Mouse (Mus musculus): ENCODE data around the gene 4930544D05Rik.

Gene 4930544D05Rik

GRCm38 (mm10) chr11:70643051-70643450 lies 27.4 kb downstream of the 4930544D05Rik start:
- no peak for DNase-seq (ENCODE audit: low read depth, low spot score)

DNA sequence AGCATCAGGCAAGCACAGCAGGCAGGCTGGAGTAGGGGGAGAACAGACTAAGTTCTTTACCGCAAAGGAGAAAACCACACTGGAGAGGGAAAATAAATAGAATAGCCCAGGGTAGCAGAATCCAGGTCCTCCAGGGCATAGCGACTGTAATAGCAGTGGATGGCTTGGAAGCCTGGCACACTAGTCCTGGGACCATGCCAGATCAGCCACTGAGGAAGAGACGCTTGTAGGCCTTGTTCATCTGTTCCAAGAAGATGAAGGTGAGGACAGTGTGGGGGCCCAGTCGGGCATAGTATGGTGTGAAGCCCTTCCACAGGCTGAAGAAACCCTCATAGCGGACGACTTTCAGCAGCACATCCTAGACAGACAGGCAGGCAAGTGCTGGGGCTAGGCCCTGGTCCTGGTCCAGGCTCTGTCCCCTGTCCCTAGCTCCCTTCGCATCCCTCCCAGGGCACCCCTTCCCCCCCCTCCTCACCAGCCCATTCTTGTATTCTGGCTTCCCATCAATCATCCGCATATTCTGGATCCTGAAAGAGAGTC lies 29.0 kb downstream of the 4930544D05Rik start:
- DNase-seq (ENCODE audit: low read depth, low spot score) = no peak

DNA sequence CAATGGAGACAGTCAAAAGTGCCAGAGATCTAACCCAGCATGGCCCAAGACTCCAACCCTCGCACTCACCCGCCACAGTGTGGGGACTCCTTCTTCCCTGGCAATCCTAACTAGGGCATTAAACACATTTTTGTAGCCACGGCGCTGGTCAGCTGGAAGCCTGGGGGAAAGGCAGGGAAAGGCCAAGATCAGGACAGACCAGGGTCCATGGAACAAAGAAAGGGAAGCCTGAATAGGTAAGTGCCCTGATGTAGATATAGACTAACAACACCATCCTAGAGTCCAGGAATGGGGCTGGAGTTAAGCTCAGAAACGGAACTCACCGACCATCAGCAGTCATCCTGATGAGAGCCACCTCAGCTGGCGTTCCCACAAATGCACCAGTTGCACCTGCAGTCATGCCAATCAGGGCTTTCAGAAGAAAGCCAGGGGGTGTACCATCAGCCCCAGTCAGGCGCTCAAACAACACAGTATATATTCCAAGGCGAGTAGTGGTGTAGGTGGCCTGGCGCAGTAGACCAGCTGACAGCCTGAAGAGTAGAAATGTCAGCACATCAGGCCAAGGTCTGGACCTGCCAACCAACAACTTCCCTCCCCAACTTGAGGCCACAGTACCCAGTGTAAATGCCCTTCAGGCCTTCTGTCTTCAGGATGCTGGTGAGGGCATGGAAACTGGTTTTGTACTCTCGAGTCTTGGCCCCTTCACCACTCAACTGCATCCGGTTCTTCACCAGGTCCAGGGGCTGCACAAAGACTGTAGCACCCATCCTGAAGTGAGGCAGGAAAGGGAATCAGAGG lies 30.0 kb downstream of the 4930544D05Rik start:
- no peak for DNase-seq (ENCODE audit: low read depth, low spot score)

DNA sequence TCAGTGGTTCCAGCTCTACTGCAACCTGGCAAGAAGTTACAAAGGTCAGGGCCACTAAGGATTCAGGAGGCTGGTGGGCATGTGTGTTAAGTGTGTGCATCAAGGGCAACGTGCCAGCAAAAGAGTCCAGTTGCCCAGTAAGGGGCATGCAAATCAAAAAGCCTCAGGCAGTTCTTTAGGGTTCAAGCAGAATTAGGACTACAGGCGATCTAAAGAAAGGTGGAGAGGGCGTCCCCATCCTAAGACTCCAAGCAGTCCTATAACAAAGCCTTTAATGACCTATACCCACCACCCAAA lies 30.6 kb downstream of the 4930544D05Rik start:
- DNase-seq (ENCODE audit: low read depth, low spot score) = no peak

DNA sequence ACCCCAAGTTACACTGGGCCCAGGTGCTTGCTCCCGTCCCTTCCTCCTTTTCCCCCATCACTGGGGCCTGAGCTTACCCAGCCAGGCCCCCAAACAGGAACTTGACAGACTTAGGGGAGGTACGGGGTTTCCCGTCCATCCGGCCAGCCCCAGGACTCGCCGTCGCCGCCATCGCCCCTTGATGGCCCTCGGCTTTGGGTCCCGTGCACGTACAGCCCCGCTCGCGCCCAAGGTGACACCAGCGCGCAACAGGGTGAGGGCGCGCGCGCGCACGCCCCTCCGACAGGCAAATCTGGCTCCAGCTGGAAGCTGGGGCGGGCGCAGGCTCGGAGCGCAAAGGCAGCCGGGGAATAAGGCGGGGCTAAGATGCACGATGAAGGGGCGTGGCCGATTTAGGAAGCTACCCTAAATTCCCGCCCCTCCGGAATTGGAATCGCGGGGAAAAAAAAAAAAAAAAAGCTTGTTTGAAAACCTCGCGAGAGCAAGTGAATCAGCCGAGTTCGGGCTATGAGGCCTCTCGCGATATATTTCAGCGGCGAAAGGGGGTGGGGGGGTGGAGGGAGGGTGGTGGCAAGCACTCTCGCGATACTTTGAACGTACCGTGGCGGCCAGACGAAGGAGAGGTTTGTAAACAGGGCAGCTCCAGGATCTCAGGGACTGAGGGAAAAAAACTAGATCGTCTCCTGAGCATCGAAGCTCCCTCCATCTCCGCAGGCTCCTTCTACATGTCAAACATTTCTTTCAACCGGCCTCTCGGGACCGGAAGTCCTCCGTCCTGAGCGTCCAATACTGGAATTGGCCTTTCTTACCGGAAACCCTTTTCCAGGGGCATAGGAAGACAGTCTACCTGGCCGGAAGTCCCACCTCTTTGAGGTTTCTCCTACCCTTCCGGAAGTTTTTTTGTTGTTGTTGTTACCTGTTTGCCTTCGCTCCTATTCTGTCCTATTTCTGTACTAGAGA lies 31.3 kb downstream of the 4930544D05Rik start, which contains the start of the genes Rnf167 and Slc25a11:
Gene Rnf167 (plus strand): TSS at position 545 of the 960 bp plus-strand sequence.
Gene Slc25a11 (minus strand): TSS at position 789 of the 960 bp plus-strand sequence.
- DNase-seq (ENCODE audit: low read depth, low spot score) = peak; percentile 99

DNA sequence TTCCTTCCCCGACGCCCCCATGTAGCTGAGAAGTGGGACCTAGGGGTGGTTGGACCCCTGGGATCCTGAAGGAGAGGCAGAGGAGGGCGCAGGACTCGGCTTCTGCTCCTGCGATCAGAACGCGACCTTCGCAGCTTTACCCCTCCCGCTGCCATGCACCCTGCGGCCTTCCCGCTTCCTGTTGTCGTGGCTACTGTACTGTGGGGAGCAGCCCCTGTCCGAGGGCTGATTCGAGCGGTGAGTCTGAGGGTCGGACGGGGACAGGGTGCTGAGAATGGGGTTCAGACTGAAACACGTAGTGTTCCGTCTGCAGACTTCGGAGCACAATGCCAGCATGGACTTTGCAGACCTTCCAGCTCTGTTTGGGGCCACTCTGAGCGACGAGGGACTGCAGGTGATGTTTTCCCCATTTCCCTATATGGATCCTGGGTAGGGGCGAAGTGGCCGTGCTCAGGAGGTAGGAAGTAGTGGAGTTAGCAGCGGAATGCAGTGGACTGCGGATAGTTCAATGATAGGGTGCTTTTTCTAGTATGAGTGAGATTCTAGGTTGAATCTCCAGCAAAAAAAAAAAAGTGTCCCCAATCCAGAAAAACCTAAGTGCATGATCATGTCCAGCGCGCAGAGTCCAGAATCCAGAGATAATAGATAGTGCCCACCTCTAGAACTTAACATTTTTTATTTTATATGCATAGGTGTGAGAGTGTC lies 32.2 kb downstream of the 4930544D05Rik start:
- DNase-seq (ENCODE audit: low read depth, low spot score) = no peak

- no peak for DNase-seq (ENCODE audit: low read depth, low spot score)
Measured at GRCm38 (mm10) chr11:70648512-70648911, 32.9 kb downstream of the 4930544D05Rik start.

- no peak for DNase-seq (ENCODE audit: low read depth, low spot score)
Measured at GRCm38 (mm10) chr11:70649185-70649734, 33.6 kb downstream of the 4930544D05Rik start.

GRCm38 (mm10) chr11:70650322-70651175 lies 34.9 kb downstream of the 4930544D05Rik start:
- DNase-seq (ENCODE audit: low read depth, low spot score) = no peak

- no peak for DNase-seq (ENCODE audit: low read depth, low spot score)
Measured at GRCm38 (mm10) chr11:70651391-70651790, 35.7 kb downstream of the 4930544D05Rik start.

GRCm38 (mm10) chr11:70652029-70652883 lies 36.6 kb downstream of the 4930544D05Rik start:
- no peak for DNase-seq (ENCODE audit: low read depth, low spot score)

DNA sequence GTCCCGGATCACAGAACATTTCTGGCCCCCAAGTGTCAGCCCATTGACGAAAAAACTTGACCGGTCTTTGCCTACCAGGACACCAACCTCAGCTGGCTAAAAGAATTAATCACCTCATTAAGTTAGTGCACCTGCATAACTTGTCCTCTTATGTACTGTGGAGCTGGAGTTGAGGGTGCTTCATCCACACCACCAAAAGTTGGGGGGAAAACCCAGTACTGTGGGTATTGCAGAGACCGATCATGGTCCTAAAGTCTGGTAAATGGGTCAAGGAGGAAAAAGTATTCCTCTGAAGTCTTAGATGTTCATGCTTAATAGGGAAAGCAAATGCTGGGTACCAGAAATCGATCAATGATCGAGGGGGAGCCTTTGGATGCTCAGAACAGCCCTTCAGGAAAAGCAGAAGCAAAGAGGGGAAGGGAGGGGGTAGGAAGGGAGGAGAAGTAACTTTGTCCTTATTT lies 37.3 kb downstream of the 4930544D05Rik start:
- no peak for DNase-seq (ENCODE audit: low read depth, low spot score)

DNA sequence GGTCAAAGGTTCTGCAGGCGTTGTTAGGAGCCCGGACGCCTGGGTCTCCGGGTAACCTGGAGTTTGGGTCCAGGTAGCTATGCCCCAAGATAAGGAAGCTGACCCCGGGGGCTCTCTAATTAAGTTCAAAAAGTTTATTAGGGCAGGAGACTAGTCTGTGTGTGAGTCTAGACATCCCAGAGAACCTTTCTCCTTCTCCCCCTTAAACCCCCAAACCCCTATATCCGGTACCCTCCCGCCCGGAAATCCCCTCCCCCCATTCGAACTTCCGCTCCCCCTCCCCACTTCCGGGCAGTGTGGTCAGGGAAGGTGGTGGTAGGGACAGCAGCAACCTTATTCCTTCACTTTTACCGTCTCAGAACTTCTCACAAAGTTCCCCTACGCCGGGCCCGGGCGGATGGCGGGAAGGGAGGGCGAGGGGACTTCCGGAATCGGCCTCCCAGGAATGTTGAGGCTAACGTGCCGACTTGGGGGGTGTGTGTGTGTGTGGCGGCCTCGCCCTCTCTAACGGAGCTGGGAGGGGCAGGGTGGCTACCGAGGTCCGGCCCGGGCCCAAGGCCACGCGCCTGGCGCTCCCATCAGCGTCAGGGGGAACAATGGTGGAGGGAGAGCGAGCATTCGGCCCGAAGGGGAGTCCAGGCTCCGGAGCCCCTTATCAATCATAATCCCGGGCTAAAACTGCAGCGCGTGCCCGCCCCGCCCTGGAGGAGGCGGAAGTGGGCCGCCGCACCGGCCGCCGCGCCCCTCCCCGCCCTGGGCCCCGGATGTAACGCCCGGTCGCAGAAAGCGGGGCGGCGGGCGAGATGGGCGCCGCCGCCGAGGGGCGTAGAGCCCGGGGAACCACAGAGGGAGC lies 37.9 kb downstream of the 4930544D05Rik start:
- peak; percentile 44 for DNase-seq (ENCODE audit: low read depth, low spot score)

GRCm38 (mm10) chr11:70654198-70654922 lies 38.7 kb downstream of the 4930544D05Rik start, which contains the start of gene Pfn1:
Gene Pfn1 (minus strand): TSS chr11:70654644.
- DNase-seq (ENCODE audit: low read depth, low spot score) = peak; percentile 62

DNA sequence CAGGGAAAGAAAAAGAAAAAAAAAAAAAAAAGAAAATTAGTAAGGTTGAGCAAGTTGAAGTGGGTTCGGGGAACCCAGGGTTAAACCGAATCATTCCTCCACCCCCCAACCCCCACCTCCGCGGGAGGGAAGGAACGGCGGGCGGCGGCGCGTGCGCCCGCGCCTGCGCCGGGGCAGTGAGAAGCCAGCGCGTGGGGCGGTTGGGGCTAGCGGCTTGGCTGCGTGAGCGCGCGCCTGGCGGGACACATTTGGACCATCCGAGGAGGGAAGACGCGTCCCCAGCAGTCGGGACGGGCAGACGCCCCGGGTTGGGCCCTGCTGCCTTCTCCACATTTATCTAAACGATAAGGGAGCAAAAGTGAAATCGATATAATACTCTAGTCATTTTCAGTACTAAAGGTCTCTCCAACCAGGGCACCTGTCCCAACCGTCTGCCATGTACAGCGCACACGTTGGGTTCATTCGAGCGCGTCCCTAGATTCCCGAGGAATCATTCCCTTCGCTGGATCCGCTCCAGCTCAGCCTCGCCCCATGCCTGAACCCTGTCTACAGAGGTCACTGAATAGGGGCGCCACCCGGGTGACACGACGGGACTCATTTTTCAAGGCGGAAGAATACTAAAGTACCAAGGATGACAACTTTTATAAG lies 39.4 kb downstream of the 4930544D05Rik start:
- peak; percentile 64 for DNase-seq (ENCODE audit: low read depth, low spot score)

- DNase-seq (ENCODE audit: low read depth, low spot score) = no peak
Measured at GRCm38 (mm10) chr11:70655571-70656455, 40.2 kb downstream of the 4930544D05Rik start.

Data from retina, adult 2 months (tissue).